Mouse (Mus musculus) spleen, adult 2 months (tissue): ENCODE results near the gene Top1.

ENCODE experiments used
- CTCF ChIP-seq: fragments of 200-500 bp; IDR thresholded peaks from 2 replicates; pipeline ENCODE4 v1.5.1; 2011; ENCODE audit warnings: mild to moderate bottlenecking, inconsistent platforms; ENCODE audit not compliant: insufficient read depth, insufficient read length, insufficient replicate concordance; ENCODE audit errors: extremely low read depth
- POLR2A ChIP-seq: fragments of 200-500 bp; IDR thresholded peaks from 2 replicates; pipeline ENCODE4 v1.6.1; 2011; ENCODE audit warnings: low read depth, low read length, inconsistent platforms

DNA sequence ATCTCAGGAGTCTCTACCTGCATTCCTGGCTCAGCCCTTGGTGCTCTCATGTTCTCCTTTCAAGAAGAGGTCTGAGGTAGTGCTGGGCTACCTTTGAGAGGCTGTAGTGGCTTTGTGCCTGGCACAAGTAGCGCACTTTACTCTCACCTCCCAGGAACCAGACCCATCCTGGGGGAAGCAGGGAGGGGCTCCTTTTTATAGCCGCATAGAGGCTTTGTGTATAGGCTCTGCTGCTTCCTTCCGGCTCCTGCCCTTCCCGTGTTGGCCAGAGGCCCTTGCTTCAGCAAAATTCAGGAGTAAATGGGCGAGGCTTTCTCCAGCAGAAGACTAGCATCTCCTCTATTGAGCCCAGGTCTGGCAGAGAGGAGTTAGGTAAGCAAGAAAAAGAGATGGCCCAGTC, 92.7 kb downstream of the Top1 start:
- TF ChIP-seq CTCF (no peak), POLR2A (no peak)
